Mouse (Mus musculus) megakaryocyte, embryonic 14.5 days (primary cell): ENCODE measurements around the gene Mthfr.

Experiments used
- FLI1 ChIP-seq: IDR thresholded peaks from 2 replicates; pipeline ENCODE4 v1.6.1; 2012; ENCODE audit warnings: low read length, inconsistent platforms, mixed read lengths
- GATA1 ChIP-seq: IDR thresholded peaks from 3 replicates; pipeline ENCODE4 v1.6.1; 2012; ENCODE audit warnings: mixed read lengths, low read length, inconsistent platforms, borderline replicate concordance

GRCm38 (mm10) chr4:148053417-148053920 is 14.6 kb downstream of the Mthfr start:
- TF ChIP-seq GATA1 (no peak), FLI1 (no peak)
